Mouse (Mus musculus) heart, postnatal 4 days (tissue): Measurements from ENCODE around the gene Vpreb3. TPM values are rescaled to one million over a fixed set of nuclear protein-coding genes. Genes with fewer than 3 reads are reported as not detected.

Experiments
- DNase-seq: peaks from one replicate; pipeline ENCODE4 v3.0.0; 2021
- total RNA-seq, 2 experiments: library from RNA; stranded (reverse); gene quantifications; 2 replicates each; pipeline ENCODE4 v1.2.3; 2021

The Vpreb3 gene
- total RNA-seq: not detected

- no peak for DNase-seq
These were observed at the start of gene Vpreb3 for GRCm38 (mm10) chr10:75942736-75943477. Vpreb3 (plus strand) TSS chr10:75943057.

GRCm38 (mm10) chr10:75893089-75893750 is 49.6 kb upstream of the Vpreb3 start, which contains the start of gene Derl3:
Derl3 (plus strand) TSS chr10:75893413.
- DNase-seq: peak; percentile 92

- no peak for DNase-seq
These were observed 48.3 kb upstream of the Vpreb3 start for GRCm38 (mm10) chr10:75894601-75895000.

- DNase-seq: no peak
These were observed 47.1 kb upstream of the Vpreb3 start for GRCm38 (mm10) chr10:75895730-75896129.

- no peak for DNase-seq
These were observed 46.6 kb upstream of the Vpreb3 start for GRCm38 (mm10) chr10:75896208-75896607.

DNA sequence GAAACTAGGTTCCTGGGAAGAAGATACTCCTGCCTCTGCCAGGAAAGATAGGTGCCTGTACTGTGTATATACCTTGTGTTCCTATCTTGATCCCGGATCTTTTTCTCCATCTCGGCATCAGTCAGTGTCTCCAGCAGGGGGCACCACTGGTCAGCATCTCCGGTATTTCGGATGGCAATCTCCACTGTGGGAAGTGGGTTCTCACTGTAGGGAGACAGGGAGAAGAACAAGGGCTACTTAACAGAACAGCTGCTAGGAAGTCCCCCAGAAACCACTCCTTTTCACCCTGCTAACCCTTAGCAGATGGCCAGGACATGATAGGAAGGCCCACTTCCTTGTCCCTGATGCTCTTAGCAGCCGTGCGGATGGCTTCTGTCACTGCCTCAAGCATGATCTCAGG is 45.5 kb upstream of the Vpreb3 start:
- peak; percentile 76 for DNase-seq

- no peak for DNase-seq
These were observed 44.8 kb upstream of the Vpreb3 start for GRCm38 (mm10) chr10:75898039-75898564.

GRCm38 (mm10) chr10:75898846-75899245 is 44.0 kb upstream of the Vpreb3 start:
- peak; percentile 52 for DNase-seq

- DNase-seq: no peak
These were observed 38.5 kb upstream of the Vpreb3 start for GRCm38 (mm10) chr10:75904391-75904790.

- DNase-seq: no peak
These were observed 36.0 kb upstream of the Vpreb3 start for GRCm38 (mm10) chr10:75906882-75907281.

- no peak for DNase-seq
These were observed 32.2 kb upstream of the Vpreb3 start for GRCm38 (mm10) chr10:75910698-75911097.

DNA sequence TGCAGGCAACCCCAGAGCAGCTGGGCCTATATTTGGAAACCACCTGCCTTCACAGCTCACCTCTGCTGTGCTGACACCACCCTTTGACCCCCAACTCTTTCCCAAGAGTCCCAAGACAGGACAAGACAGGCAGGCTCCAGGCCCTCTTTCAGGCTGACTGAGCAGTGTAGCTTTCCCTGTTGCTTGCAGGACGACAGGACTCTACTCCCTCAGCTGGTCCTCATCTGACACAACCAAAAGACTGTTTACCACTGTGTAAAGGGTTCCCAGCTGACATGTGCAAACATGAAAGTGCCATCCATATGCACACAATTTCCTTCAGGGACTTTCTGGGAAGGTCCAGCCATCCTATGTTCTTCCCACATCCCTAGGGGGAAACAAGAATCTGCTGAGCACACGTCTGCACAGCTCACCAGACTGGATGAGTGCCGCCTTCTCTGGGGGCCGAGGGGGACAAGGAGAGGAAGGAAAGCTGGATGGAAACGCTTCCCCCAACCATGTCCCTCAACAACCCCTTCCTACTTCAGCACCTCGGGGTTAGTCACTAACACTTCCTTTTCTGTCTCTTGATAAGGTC is 29.8 kb upstream of the Vpreb3 start:
- no peak for DNase-seq

GRCm38 (mm10) chr10:75915557-75915956 is 27.3 kb upstream of the Vpreb3 start:
- no peak for DNase-seq

- DNase-seq: no peak
These were observed 26.0 kb upstream of the Vpreb3 start for GRCm38 (mm10) chr10:75916840-75917239.

DNA sequence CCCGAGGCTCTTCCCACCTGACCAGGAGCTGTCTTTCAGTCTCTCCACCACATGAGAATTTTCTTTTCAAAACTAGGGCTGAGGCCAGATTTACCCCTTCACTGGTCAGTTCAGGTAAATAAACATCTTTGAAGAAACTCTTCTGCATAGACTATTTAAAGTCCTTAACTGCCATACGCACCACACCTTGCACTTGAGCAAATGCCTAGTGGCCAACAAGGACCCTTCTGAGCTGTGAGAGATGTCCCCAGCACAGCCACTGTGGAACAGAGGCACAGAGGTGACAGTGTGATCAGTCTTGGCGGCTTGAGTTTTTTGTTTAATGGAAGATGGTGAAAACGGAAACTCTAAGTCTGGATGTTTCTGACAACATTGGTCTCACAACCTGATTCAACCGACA is 23.8 kb upstream of the Vpreb3 start:
- DNase-seq: no peak

DNA sequence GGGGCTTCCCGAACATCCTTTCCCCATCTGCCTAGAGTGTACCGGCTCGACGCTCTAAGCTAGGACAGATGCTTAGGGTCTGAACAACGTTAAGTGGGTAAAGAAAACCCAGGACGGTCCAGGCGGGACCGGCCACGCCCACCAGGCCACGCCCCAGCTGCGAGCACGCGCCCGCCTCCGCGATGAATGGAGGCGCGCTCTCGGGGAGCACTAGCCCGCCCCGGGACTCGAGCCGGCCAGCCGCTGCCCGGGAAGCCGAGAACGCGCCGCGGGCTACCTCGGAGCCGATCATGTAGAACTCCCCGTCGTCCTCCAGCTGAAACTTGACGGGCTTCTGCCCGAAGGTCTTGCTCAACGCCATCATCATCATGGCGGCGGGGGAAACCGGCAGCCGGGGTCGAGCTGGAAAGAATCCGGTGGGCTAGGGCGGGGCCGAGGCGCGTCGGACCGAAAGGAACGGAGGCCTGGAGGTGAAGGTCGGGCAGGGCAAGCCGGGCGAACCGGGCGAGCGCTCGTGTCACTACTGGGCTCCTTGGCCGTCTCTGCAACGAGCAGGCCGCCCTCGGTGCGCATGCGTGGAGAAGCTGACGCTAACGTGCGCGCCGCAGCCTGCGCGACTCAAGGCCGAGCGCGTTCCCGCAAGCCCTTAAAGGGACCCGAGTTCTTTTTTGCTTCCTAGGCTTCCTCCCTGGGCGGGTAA is 21.7 kb upstream of the Vpreb3 start, which contains the start of gene Smarcb1:
Gene Smarcb1, minus strand, starts transcription at position 592 of the 700 bp plus-strand sequence.
- DNase-seq: peak; percentile 96

DNA sequence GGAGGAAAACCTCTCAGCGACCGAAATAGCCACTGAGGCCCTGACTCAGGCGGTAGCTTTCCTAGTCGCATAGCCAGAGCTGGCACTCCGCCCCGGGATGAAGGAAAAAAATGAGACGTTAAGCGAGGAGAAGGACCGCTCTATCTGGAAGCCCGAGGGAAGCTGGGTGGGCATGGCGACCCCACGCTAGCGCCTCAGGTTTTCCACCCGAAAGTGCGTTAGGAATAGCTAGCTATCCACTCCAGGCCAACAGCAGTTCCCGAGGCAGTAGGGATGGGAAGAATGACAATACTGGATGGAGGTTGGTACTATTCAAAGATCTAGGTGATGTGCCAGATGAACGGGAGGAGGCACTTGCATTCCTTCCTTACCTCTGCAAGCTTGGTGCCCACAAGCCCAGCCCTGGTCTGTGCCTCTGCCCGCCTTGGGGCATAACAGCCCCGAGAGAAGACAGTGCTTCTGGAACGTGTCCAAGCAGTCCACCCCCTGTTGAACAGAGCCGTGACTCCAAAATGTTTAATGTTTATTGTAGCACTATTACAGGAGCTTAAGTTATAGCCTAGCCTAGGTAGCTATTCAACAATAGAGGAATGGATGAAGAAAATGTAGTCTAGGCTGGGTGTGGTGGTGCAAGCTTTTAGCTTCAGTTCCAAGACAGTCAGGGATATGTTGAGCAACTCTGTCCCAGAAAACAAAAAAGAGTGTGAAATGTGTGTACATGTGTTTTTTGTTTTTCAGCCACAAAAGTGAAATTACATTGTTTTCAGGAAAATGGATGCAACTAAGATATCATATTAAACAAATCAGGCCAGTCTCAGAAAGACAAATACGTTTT is 20.9 kb upstream of the Vpreb3 start:
- peak; percentile 40 for DNase-seq

GRCm38 (mm10) chr10:75924324-75924723 is 18.5 kb upstream of the Vpreb3 start:
- no peak for DNase-seq

DNA sequence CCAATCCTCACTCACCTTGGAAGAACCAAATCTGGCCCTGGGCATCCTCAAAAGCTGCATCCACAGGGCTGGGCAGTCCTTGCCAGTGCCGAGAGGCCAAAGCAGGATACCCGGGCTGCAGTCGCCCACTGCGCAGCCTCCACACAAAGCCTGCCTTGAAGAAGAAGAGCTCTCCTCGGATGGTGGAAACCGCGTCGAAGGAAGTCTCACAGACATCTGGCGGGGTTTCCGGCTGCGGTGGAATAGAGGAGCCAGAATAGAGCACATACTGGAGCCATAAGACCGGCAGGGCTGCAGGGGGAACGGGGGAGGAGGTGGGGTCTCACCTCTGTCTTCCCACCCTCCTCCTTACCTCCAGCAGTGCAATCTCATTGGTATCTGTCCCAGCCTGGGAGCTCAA is 16.5 kb upstream of the Vpreb3 start:
- no peak for DNase-seq

- DNase-seq: peak; percentile 49
These were observed 12.6 kb upstream of the Vpreb3 start for GRCm38 (mm10) chr10:75930304-75930703.

DNA sequence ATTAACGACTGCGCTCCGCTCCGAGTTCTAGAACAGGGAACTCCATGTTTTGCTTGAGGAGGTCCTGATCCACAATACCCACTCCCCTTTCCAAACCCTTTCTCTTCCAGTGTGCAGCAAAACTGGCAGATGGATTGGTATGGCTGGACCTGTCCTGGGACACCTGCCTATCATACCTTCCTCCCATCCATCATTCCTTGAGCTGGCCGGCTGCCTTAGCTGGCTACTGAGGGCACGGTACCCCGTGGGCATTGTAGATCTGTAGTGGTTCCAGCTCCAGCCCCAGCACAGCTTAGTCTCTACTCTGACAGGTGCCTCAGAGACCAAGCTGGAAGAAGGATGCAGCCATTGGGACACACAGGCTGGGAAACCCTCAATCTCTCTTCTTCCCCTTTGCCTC is 11.5 kb upstream of the Vpreb3 start:
- DNase-seq: no peak
